Mouse (Mus musculus) heart, embryonic 14.5 days (tissue): Measurements from ENCODE around the gene Cnga3. TPM values are rescaled to one million over a fixed set of nuclear protein-coding genes. Genes with fewer than 3 reads are reported as not detected.

ENCODE experiments used
- ATAC-seq: fragments of 200-750 bp; cut with Nextera tagmentation; 2 replicates; pipeline ENCODE4 v1.8.0; 2017; ENCODE audit warnings: low read depth, moderate TSS enrichment; ENCODE audit not compliant: insufficient number of reproducible peaks, insufficient read depth, low FRiP score
- H3K27ac ChIP-seq, 2 experiments: fragments of 200-500 bp in 1 of 2; fragments of 300-500 bp in 1 of 2; sonication (generic) in 1 of 2; replicated peaks in 1 of 2; 2 replicates each; pipeline ENCODE4 v1.5.1; 2012 to 2014; ENCODE audit warnings: low read depth in 2 of 2, low read length in 2 of 2, control low read depth in 1 of 2, mild to moderate bottlenecking in 1 of 2, mixed read lengths in 1 of 2; ENCODE audit not compliant: control insufficient read depth in 1 of 2, insufficient read depth in 1 of 2
- H3K27me3 ChIP-seq: fragments of 300-500 bp; sonication (generic); 2 replicates; pipeline ENCODE4 v1.6.1; 2014; ENCODE audit warnings: mild to moderate bottlenecking, low read length, control low read depth; ENCODE audit not compliant: control insufficient read depth, insufficient read depth
- H3K36me3 ChIP-seq: fragments of 300-500 bp; sonication (generic); 2 replicates; pipeline ENCODE4 v1.6.1; 2014; ENCODE audit warnings: mild to moderate bottlenecking, control low read depth, low read length, mixed read lengths; ENCODE audit not compliant: control insufficient read depth, insufficient read depth
- H3K4me1 ChIP-seq, 2 experiments: fragments of 200-500 bp in 1 of 2; fragments of 300-500 bp in 1 of 2; sonication (generic) in 1 of 2; 2 replicates each; pipeline ENCODE4 v1.6.1; 2012 to 2014; ENCODE audit warnings: low read length in 2 of 2, control low read depth in 1 of 2, mixed read lengths in 1 of 2; ENCODE audit not compliant: control insufficient read depth in 2 of 2, insufficient read depth in 2 of 2
- H3K4me2 ChIP-seq: fragments of 300-500 bp; sonication (generic); 2 replicates; pipeline ENCODE4 v1.6.1; 2014; ENCODE audit warnings: mild to moderate bottlenecking, low read length
- H3K4me3 ChIP-seq, 2 experiments: fragments of 200-500 bp in 1 of 2; fragments of 300-500 bp in 1 of 2; sonication (generic) in 1 of 2; 2 replicates each; pipeline ENCODE4 v1.5.1; 2012 to 2014; ENCODE audit warnings: low read length in 2 of 2, mild to moderate bottlenecking in 2 of 2, control low read depth in 1 of 2, low read depth in 1 of 2, moderate library complexity in 1 of 2; ENCODE audit not compliant: control insufficient read depth in 1 of 2, insufficient read depth in 1 of 2
- H3K9ac ChIP-seq: fragments of 300-500 bp; sonication (generic); 2 replicates; pipeline ENCODE4 v1.6.1; 2014; ENCODE audit warnings: mild to moderate bottlenecking, low read length
- H3K9me3 ChIP-seq: fragments of 300-500 bp; sonication (generic); 2 replicates; pipeline ENCODE4 v1.6.1; 2016; ENCODE audit warnings: low read length, control low read depth; ENCODE audit not compliant: control insufficient read depth
- WGBS: fragments of 180-500 bp; shearing (Covaris S2); extraction: QIAGEN DNeasy Blood & Tissue Kit; methylation state at CpG from one replicate; pipeline ENCODE4 v1.1.7; 2014; 5-methylcytosine and 5-hydroxymethylcytosine counted together
- polyA plus RNA-seq: library from polyadenylated mRNA; unstranded; fragments of >200 nt; fragmentation: Nextera tagmentation; extraction: Ambion mirVana; gene quantifications from 2 replicates; pipeline ENCODE4 v1.2.1, GENCODE M21; 2014

Gene Cnga3
- polyA plus RNA-seq, 1 experiment from 2014 or later = not detected

GRCm38 (mm10) chr1:37272464-37272863, 58.2 kb downstream of the Cnga3 start:
- ATAC-seq = no peak
- no peak overlapping the region for H3K9ac ChIP-seq
- 7% methylated on average over 7 of the region's 7 CpGs for WGBS

GRCm38 (mm10) chr1:37286556-37286955, 72.3 kb downstream of the Cnga3 start:
- Histone ChIP-seq H3K9ac (no peak overlapping the region), H3K27ac (no peak overlapping the region), H3K4me3 (no peak overlapping the region), H3K9me3 (no peaks in the 10 kb centered on the region), H3K4me2 (no peak overlapping the region), H3K4me1 (no peaks in the 10 kb centered on the region), H3K27me3 (no peaks in the 10 kb centered on the region), H3K36me3 (no peaks in the 10 kb centered on the region)
- WGBS = 66% methylated on average over 7 of the region's 7 CpGs
- no peak for ATAC-seq

More at GRCm38 (mm10) chr1:37272464-37272863, 58.2 kb downstream of the Cnga3 start:
- H3K4me1 ChIP-seq = no peaks in the 10 kb centered on the region; a peak in 1 of 4 replicates
- H3K4me2 ChIP-seq = no peak overlapping the region
- no peaks in the 10 kb centered on the region for H3K9me3 ChIP-seq
- H3K4me3 ChIP-seq = no peak overlapping the region
- no peak overlapping the region for H3K27ac ChIP-seq
- H3K27me3 ChIP-seq = no peaks in the 10 kb centered on the region
- H3K36me3 ChIP-seq = no peaks in the 10 kb centered on the region

GRCm38 (mm10) chr1:37287748-37288147, 73.5 kb downstream of the Cnga3 start:
- H3K9me3 ChIP-seq = no peaks in the 10 kb centered on the region
- no peak for ATAC-seq
- H3K36me3 ChIP-seq = no peaks in the 10 kb centered on the region
- no peaks in the 10 kb centered on the region for H3K27me3 ChIP-seq
- no peak overlapping the region for H3K27ac ChIP-seq
- H3K4me2 ChIP-seq = no peak overlapping the region
- H3K4me1 ChIP-seq = no peaks in the 10 kb centered on the region
- no peak overlapping the region for H3K9ac ChIP-seq
- H3K4me3 ChIP-seq = no peak overlapping the region
- 74% methylated on average over 1 of the region's 1 CpGs for WGBS

- no peak overlapping the region for H3K9ac ChIP-seq
- no peak overlapping the region for H3K27ac ChIP-seq
- H3K27me3 ChIP-seq = no peaks in the 10 kb centered on the region
- H3K36me3 ChIP-seq = no peaks in the 10 kb centered on the region
- WGBS = 77% methylated on average over 11 of the region's 11 CpGs
- no peak for ATAC-seq
- no peaks in the 10 kb centered on the region for H3K9me3 ChIP-seq
- H3K4me3 ChIP-seq = no peak overlapping the region
- H3K4me1 ChIP-seq = no peaks in the 10 kb centered on the region
- H3K4me2 ChIP-seq = no peak overlapping the region
Measured at GRCm38 (mm10) chr1:37288181-37288935, 74.1 kb downstream of the Cnga3 start.

- H3K9me3 ChIP-seq = no peaks in the 10 kb centered on the region
- H3K27me3 ChIP-seq = no peaks in the 10 kb centered on the region
- no peak overlapping the region for H3K4me3 ChIP-seq
- no peaks in the 10 kb centered on the region for H3K36me3 ChIP-seq
- no peaks in the 10 kb centered on the region for H3K4me1 ChIP-seq
- WGBS = 80% methylated on average over 7 of the region's 7 CpGs
- no peak overlapping the region for H3K4me2 ChIP-seq
- ATAC-seq = no peak
- H3K27ac ChIP-seq = no peak overlapping the region
- no peak overlapping the region for H3K9ac ChIP-seq
Measured at GRCm38 (mm10) chr1:37288941-37289340, 74.7 kb downstream of the Cnga3 start.

GRCm38 (mm10) chr1:37296414-37296813, 82.2 kb downstream of the Cnga3 start:
- Histone ChIP-seq H3K36me3 (no peaks in the 10 kb centered on the region), H3K4me2 (no peak overlapping the region), H3K9ac (no peak overlapping the region), H3K27ac (no peak overlapping the region), H3K4me1 (peaks cover 5% of the 10 kb centered on the region in 2 experiments; a peak in 2 of 4 replicates), H3K27me3 (no peaks in the 10 kb centered on the region), H3K4me3 (no peak overlapping the region), H3K9me3 (no peaks in the 10 kb centered on the region)
- no peak for ATAC-seq
- 67% methylated on average over 1 of the region's 1 CpGs for WGBS

- no peak overlapping the region for H3K4me2 ChIP-seq
- no peak overlapping the region for H3K9ac ChIP-seq
- no peak overlapping the region for H3K4me3 ChIP-seq
- no peaks in the 10 kb centered on the region for H3K36me3 ChIP-seq
- no peaks in the 10 kb centered on the region for H3K9me3 ChIP-seq
- WGBS = 90% methylated on average over 2 of the region's 2 CpGs
- no peak for ATAC-seq
- H3K27me3 ChIP-seq = no peaks in the 10 kb centered on the region
- H3K27ac ChIP-seq = no peak overlapping the region
- peaks cover 5% of the 10 kb centered on the region in 2 experiments; a peak in 2 of 4 replicates for H3K4me1 ChIP-seq
Measured at GRCm38 (mm10) chr1:37298904-37299303, 84.7 kb downstream of the Cnga3 start.
